Mouse (Mus musculus) forebrain, embryonic 11.5 days (tissue): Measurements from ENCODE around the gene Stra6l. TPM values are rescaled to one million over a fixed set of nuclear protein-coding genes. Genes with fewer than 3 reads are reported as not detected.

Experiments
- ATAC-seq: fragments of 200-750 bp; cut with Nextera tagmentation; replicated peaks from 2 replicates; pipeline ENCODE4 v1.8.0; 2017; ENCODE audit warnings: moderate TSS enrichment; ENCODE audit not compliant: low FRiP score
- DNase-seq: peaks from one replicate; pipeline ENCODE4 v3.0.0-alpha.2; 2017; ENCODE audit warnings: low spot score
- H3K27ac ChIP-seq: fragments of 300-500 bp; sonication (generic); 2 replicates; pipeline ENCODE4 v1.5.1; 2014; ENCODE audit warnings: low read depth, low read length
- H3K27me3 ChIP-seq: fragments of 300-500 bp; sonication (generic); 2 replicates; pipeline ENCODE4 v1.6.1; 2014; ENCODE audit warnings: mild to moderate bottlenecking, low read length, mixed read lengths; ENCODE audit not compliant: control insufficient read depth, insufficient read depth
- H3K36me3 ChIP-seq: fragments of 300-500 bp; sonication (generic); 2 replicates; pipeline ENCODE4 v1.6.1; 2014; ENCODE audit warnings: mild to moderate bottlenecking, low read length, moderate library complexity, mixed read lengths; ENCODE audit not compliant: control insufficient read depth, insufficient read depth
- H3K4me1 ChIP-seq: fragments of 300-500 bp; sonication (generic); replicated peaks from 2 replicates; pipeline ENCODE4 v1.6.1; 2014; ENCODE audit warnings: low read length, mixed read lengths; ENCODE audit not compliant: control insufficient read depth, insufficient read depth
- H3K4me2 ChIP-seq: fragments of 300-500 bp; sonication (generic); 2 replicates; pipeline ENCODE4 v1.6.1; 2014; ENCODE audit warnings: low read depth, mild to moderate bottlenecking, low read length, moderate library complexity, mixed read lengths; ENCODE audit not compliant: severe bottlenecking
- H3K4me3 ChIP-seq: fragments of 300-500 bp; sonication (generic); 2 replicates; pipeline ENCODE4 v1.5.1; 2014; ENCODE audit warnings: low read depth, low read length
- H3K9ac ChIP-seq: fragments of 300-500 bp; sonication (generic); 2 replicates; pipeline ENCODE4 v1.6.1; 2014; ENCODE audit warnings: low read length
- H3K9me3 ChIP-seq: fragments of 300-500 bp; sonication (generic); 2 replicates; pipeline ENCODE4 v1.6.1; 2016; ENCODE audit warnings: low read length, mixed read lengths; ENCODE audit not compliant: control insufficient read depth
- WGBS: fragments of 180-500 bp; shearing (Covaris S2); extraction: QIAGEN DNeasy Blood & Tissue Kit; methylation state at CpG from one replicate; pipeline ENCODE4 v1.1.7; 2014; 5-methylcytosine and 5-hydroxymethylcytosine counted together
- polyA plus RNA-seq: library from polyadenylated mRNA; unstranded; fragments of >200 nt; fragmentation: Nextera tagmentation; extraction: Ambion mirVana; gene quantifications from 2 replicates; pipeline ENCODE4 v1.2.1, GENCODE M21; 2014

Gene Stra6l
- polyA plus RNA-seq, 1 experiment from 2014 or later, result 0.56 TPM

DNA sequence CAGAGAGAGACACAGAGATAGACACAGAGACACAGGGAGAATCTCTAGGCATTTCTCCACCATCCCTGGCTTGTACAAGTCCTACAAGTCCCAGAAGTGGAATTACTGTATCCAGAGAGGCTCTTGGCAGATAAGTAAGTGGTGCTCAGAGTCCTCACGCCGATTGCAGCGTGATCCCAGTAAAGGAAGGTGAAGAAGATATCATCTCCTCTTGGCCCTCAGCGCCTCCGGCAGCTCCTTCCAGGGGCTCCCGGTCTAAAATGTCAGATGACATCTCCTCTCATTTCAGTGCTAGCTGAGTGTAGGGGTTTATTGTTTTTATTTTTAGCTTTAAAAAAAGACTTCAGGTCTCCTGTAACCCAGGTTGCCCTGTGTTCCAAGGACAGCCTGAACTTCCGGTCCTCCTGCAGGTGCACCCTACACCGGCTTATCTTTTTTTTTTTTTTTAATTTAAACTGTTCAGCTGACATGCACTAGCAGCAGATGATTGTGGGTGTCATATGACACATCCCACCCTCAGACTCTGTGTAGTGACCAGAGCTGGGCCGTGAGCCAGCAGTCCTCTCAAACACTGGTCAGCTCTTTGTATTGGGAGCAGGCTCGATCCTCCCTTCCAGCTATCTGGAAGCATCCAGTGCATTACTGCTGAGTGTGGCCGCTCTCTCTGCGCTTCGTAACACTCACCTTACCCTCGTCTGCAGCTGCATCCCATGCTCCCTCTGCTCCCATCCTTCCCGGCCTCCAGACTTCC is 5.2 kb downstream of the Stra6l start:
- Histone ChIP-seq H3K36me3 (no peaks in the 10 kb centered on the region), H3K4me1 (peaks cover 3% of the 10 kb centered on the region; the same call in 1 of the 2 replicates), H3K27me3 (peaks cover 2% of the 10 kb centered on the region; the same call in 1 of the 2 replicates), H3K4me3 (no peak overlapping the region), H3K9me3 (no peaks in the 10 kb centered on the region), H3K27ac (no peak overlapping the region), H3K4me2 (no peak overlapping the region), H3K9ac (no peak overlapping the region)
- DNase-seq, result no peak
- no peak for ATAC-seq
- 82% methylated on average over 15 of the region's 15 CpGs for WGBS

DNA sequence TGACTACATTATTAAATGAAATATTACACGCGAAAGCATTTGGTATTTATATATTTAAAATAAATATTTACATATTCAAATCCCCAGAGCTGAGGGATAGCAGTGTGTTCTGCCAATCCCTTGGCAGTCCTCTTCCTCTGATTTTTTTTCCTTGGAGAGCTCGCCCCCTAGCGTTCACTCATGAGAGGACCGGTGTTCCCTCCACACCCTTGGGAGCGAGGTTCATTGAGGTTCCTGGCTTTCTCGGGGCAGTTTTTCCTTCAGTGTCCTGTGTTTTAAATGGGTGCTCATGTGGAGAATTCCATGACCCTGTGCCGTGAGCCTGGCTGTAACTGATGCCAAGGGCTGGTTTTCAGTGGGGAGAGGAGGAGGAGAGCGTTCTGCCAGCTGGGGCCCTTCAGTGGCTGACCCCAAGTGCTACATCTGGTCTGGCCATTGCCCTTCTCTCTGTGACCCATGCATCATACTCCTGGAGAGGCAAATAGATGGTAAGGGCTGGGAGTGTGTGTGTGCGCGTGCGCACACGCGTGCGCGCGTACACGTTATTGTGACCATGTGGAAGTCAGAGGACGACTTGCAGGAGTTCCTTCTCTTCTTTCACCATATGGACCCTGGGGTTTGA is 7.5 kb downstream of the Stra6l start:
- H3K27me3 ChIP-seq, result no peaks in the 10 kb centered on the region
- H3K9ac ChIP-seq, result no peak overlapping the region
- H3K27ac ChIP-seq, result no peak overlapping the region
- no peak overlapping the region for H3K4me3 ChIP-seq
- H3K9me3 ChIP-seq, result peaks cover 3% of the 10 kb centered on the region; the same call in 1 of the 2 replicates
- WGBS, result 47% methylated on average over 19 of the region's 19 CpGs
- no peaks in the 10 kb centered on the region for H3K4me1 ChIP-seq
- no peaks in the 10 kb centered on the region for H3K36me3 ChIP-seq
- DNase-seq (peak; percentile 83), ATAC-seq (peak; percentile 61; the same call in 1 of the 2 replicates)
- no peak overlapping the region for H3K4me2 ChIP-seq

DNA sequence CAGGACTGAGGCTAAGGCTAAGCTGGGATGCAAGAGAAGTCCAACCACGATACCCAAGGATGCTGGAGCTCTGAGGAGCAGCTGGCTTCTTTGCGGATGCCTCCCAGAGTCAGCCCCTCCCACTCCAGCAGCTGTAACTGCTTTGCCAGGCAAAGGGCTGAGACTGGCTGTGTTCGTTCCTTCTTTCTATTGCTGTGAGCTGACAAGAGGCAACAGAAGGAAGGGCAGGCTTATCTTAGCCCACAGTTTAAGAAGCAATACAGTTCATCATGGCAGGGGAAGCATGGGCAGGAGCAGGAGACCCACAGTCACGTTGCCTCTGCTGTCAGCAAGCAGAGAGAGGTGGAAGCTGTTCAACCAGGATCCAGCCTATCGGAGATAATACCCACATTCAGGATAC is 12.7 kb downstream of the Stra6l start:
- no peak overlapping the region for H3K9ac ChIP-seq
- no peak overlapping the region for H3K27ac ChIP-seq
- H3K36me3 ChIP-seq, result no peaks in the 10 kb centered on the region
- no peaks in the 10 kb centered on the region for H3K27me3 ChIP-seq
- 67% methylated on average over 5 of the region's 5 CpGs for WGBS
- H3K4me3 ChIP-seq, result no peak overlapping the region
- DNase-seq (no peak), ATAC-seq (no peak)
- H3K4me1 ChIP-seq, result no peaks in the 10 kb centered on the region
- no peak overlapping the region for H3K4me2 ChIP-seq
- peaks cover 3% of the 10 kb centered on the region; the same call in 1 of the 2 replicates for H3K9me3 ChIP-seq

DNA sequence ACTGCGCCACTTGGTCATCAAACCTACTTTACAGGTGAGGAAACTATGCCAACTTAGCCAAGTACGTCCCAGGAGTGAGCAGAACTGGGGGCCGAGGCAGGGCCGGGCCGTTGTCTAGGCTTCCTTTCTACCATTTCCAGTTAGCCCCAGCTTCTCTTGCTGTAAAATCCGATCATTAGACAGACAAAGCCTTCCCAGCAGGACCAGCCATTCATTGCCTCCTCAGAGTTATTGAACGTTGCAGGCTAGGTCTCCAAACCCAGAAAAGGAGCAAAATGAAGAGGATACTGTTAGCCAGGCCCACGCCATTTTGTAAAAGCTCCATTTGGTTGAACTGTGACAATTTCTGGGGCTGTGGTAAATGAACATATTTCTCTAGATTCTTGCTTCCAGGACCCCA is 19.0 kb downstream of the Stra6l start:
- H3K27me3 ChIP-seq, result no peaks in the 10 kb centered on the region
- no peak overlapping the region for H3K4me2 ChIP-seq
- H3K27ac ChIP-seq, result no peak overlapping the region
- H3K4me1 ChIP-seq, result peaks cover 7% of the 10 kb centered on the region; the same call in 1 of the 2 replicates
- ATAC-seq (no peak), DNase-seq (no peak)
- no peaks in the 10 kb centered on the region for H3K36me3 ChIP-seq
- WGBS, result 55% methylated on average over 8 of the region's 8 CpGs
- H3K4me3 ChIP-seq, result no peak overlapping the region
- H3K9me3 ChIP-seq, result no peaks in the 10 kb centered on the region
- H3K9ac ChIP-seq, result no peak overlapping the region

DNA sequence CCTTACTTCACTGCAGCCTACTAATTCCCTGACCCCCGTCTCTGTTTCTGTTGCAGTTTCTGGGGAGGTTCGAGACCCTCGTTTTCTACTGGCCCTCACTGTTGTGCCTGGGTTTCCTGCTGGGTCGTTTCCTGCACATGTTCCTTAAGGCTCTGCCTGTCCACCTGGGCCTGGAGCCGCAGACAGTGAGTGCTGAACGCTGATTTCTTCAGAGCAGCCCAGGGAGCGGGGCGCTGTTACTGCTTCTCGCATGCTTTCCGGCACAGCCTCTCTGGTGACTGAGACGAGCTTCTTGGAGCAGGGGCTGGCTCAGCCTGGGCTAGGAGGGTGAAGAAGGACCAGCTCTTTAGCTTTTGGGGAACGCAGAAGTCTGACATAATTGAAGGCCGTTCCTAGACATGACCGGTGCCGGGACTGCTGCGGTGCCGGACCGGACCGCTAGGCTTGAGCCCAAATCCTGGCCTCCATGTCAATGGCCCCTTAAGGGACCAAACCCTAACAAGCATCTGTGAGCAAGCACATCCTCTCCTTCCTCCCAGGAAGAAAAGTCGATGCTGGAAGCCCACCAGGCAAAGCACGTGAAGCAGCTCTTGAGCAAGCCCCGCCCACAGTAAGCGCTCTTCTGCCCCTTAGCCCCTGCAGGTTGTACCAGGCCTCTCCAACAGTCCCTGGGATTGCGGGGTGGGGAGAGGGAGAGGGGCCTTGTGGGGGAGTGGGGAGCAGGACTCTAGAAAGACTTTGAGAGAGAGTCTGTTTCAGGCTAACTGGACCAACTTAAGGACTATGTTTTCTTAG is 20.8 kb downstream of the Stra6l start:
- H3K27me3 ChIP-seq, result no peaks in the 10 kb centered on the region
- no peak overlapping the region for H3K4me3 ChIP-seq
- ATAC-seq, result no peak
- H3K4me1 ChIP-seq, result peaks cover 7% of the 10 kb centered on the region; the same call in 1 of the 2 replicates
- no peak overlapping the region for H3K27ac ChIP-seq
- H3K4me2 ChIP-seq, result peak overlapping the region; percentile 27; the same call in 1 of the 2 replicates
- peak overlapping the region; percentile 20 for H3K9ac ChIP-seq
- no peak for DNase-seq
- WGBS, result 19% methylated on average over 24 of the region's 24 CpGs
- no peaks in the 10 kb centered on the region for H3K36me3 ChIP-seq
- H3K9me3 ChIP-seq, result no peaks in the 10 kb centered on the region

DNA sequence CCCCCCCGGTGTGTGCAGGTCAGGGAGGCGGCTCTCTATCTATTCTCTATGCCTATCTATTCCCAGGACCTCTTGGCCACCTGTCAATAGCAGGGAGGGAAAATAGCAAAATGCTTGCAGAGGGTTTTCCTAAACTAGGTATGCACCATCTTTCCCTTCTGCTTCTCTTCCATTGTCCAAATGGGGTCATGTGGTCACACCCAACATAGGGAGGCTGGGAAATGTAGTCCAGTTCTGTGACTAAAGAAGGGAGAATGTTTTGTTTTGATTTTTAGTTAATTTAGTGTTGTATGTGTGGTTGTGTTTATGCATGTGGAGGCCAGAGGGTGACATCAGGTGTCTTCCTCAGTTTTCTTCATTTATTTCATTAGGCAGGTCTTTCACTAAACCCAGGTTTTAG is 23.7 kb downstream of the Stra6l start:
- whole genome bisulfite sequencing, result no CpG with 5 or more reads among the region's 2 CpGs
- no peaks in the 10 kb centered on the region; the same call in 1 of the 2 replicates for H3K9me3 ChIP-seq
- H3K36me3 ChIP-seq, result no peaks in the 10 kb centered on the region
- no peak overlapping the region for H3K27ac ChIP-seq
- DNase-seq, result no peak
- no peak overlapping the region for H3K4me3 ChIP-seq
- H3K27me3 ChIP-seq, result no peaks in the 10 kb centered on the region
- no peak overlapping the region for H3K4me2 ChIP-seq
- H3K9ac ChIP-seq, result no peak overlapping the region
- no peak for ATAC-seq
- H3K4me1 ChIP-seq, result peaks cover 7% of the 10 kb centered on the region; the same call in 1 of the 2 replicates

DNA sequence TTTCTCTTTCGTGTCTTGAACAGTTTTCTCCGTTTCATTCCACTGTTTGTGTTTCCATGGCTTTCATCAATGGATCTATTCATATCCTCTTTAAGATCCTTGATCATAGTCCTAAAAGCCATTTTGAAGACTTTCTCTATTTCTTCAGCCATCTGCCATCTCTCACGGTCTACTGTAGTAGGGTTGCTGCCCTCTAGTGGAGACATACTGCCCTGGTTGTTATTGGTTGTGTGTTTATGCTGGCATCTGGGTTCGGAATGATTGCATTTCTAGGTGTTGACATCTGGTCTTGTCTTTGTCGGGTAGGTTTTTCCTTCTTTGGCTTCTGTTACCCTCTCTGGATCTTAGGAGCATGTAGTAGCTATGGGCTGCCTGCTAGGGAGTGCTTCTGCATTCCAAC is 30.5 kb downstream of the Stra6l start:
- H3K4me1 ChIP-seq, result no peaks in the 10 kb centered on the region
- no peak overlapping the region for H3K4me3 ChIP-seq
- DNase-seq (no peak), ATAC-seq (no peak)
- H3K9me3 ChIP-seq, result no peaks in the 10 kb centered on the region; the same call in 1 of the 2 replicates
- WGBS, result 52% methylated on average over 5 of the region's 5 CpGs
- H3K36me3 ChIP-seq, result no peaks in the 10 kb centered on the region
- no peak overlapping the region for H3K4me2 ChIP-seq
- no peaks in the 10 kb centered on the region for H3K27me3 ChIP-seq
- H3K27ac ChIP-seq, result no peak overlapping the region
- H3K9ac ChIP-seq, result no peak overlapping the region

DNA sequence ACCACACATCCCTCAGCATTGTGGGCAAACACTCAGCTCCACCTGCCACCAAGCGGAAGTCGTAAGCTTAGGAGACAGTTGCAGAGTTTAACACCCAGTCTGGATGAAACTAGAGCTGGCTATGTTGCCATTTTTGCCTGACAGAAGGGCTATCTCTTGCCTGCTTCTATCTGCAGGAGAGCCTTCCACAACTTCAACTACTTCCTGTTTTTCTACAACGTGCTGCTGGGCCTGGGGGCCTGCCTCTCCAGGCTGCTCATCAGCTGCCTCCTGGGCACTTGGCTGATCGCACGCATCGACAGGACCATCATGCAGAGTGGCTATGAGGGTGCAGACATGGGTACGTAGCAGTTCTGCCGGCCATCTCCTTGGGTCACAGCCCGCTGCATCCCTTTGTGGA is 34.1 kb downstream of the Stra6l start:
- 92% methylated on average over 9 of the region's 9 CpGs for WGBS
- no peak for DNase-seq
- H3K9ac ChIP-seq, result no peak overlapping the region
- no peaks in the 10 kb centered on the region for H3K36me3 ChIP-seq
- ATAC-seq, result no peak
- H3K27me3 ChIP-seq, result no peaks in the 10 kb centered on the region
- no peaks in the 10 kb centered on the region for H3K4me1 ChIP-seq
- H3K9me3 ChIP-seq, result no peaks in the 10 kb centered on the region
- no peak overlapping the region for H3K4me2 ChIP-seq
- H3K27ac ChIP-seq, result no peak overlapping the region
- no peak overlapping the region for H3K4me3 ChIP-seq
